Mouse (Mus musculus) limb, embryonic 15.5 days (tissue): Measurements from ENCODE around the gene Rfwd3. TPM values are rescaled to one million over a fixed set of nuclear protein-coding genes. Genes with fewer than 3 reads are reported as not detected.
"Not testable (repeated sequence)": the region's sequence is repeated elsewhere in the genome, so short reads cannot be mapped to it uniquely, and the experiment has no call there.

Experiments used
- ATAC-seq: fragments of 200-750 bp; cut with Nextera tagmentation; 2 replicates; pipeline ENCODE4 v1.8.0; 2017; ENCODE audit warnings: low read depth, moderate TSS enrichment; ENCODE audit not compliant: insufficient number of reproducible peaks, low FRiP score, low TSS enrichment
- H3K27ac ChIP-seq: fragments of 300-500 bp; sonication (generic); 2 replicates; pipeline ENCODE4 v1.5.1; 2015; ENCODE audit warnings: moderate library complexity, mild to moderate bottlenecking, inconsistent platforms
- H3K27me3 ChIP-seq: fragments of 300-500 bp; sonication (generic); 2 replicates; pipeline ENCODE4 v1.6.1; 2015; ENCODE audit warnings: inconsistent platforms
- H3K36me3 ChIP-seq: fragments of 300-500 bp; sonication (generic); 2 replicates; pipeline ENCODE4 v1.6.1; 2015; ENCODE audit warnings: inconsistent platforms
- H3K4me1 ChIP-seq: fragments of 300-500 bp; sonication (generic); 2 replicates; pipeline ENCODE4 v1.6.1; 2015; ENCODE audit warnings: inconsistent platforms
- H3K4me2 ChIP-seq: fragments of 300-500 bp; sonication (generic); 2 replicates; pipeline ENCODE4 v1.6.1; 2015; ENCODE audit warnings: mild to moderate bottlenecking, inconsistent platforms
- H3K4me3 ChIP-seq: fragments of 300-500 bp; sonication (generic); 2 replicates; pipeline ENCODE4 v1.5.1; 2015; ENCODE audit warnings: mild to moderate bottlenecking, inconsistent platforms
- H3K9ac ChIP-seq: fragments of 300-500 bp; sonication (generic); 2 replicates; pipeline ENCODE4 v1.6.1; 2015; ENCODE audit warnings: inconsistent platforms
- H3K9me3 ChIP-seq: fragments of 300-500 bp; sonication (generic); 2 replicates; pipeline ENCODE4 v1.6.1; 2016; ENCODE audit warnings: inconsistent platforms
- WGBS: fragments of 180-500 bp; shearing (Covaris S2); methylation state at CpG from one replicate; pipeline ENCODE4 v1.1.7; 2015; 5-methylcytosine and 5-hydroxymethylcytosine counted together
- polyA plus RNA-seq: library from polyadenylated mRNA; unstranded; fragments of >200 nt; fragmentation: Nextera tagmentation; extraction: Ambion mirVana; gene quantifications from 2 replicates; pipeline ENCODE4 v1.2.1, GENCODE M21; 2015

The Rfwd3 gene
- 39.1 and 39.8 TPM in 2 replicates for polyA plus RNA-seq

DNA sequence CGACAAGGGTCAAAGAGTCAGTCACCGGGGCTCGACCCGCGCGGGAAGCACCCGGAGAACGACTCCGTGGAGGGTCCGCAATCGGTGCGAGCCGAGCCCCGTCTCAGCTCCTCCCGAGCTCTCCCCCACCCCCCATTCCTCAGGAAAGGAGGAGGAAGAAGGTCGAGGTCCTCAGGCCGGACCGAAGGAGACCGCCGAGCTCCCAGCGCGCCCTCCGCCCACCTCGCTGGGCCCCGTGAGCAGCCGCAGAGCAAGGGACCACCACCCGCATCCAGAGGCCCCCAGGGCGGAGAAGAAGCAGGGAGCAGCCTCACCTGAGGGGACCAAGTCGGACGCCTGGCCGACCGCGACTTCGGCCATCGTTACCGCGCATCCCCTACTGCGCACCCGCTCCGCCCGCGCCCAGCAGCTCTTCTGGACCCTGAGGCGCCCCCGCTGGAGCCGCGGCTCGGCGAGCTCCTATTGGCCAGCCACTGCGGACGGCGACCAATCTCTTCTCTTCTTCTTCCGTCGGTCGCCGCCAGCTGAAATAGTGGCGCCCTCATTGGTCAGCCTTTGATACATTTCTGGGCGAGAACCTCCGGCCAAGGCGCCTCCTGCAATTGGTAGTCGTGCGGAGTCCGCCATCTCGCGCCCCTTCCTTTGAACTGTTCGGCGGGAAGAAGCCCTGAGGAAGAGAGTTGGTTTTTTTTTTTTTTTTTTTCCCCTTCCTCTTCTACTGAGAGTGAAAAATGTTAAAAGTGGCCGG lies at the start of gene Rfwd3:
TSS of gene Rfwd3 (minus strand) at position 402 of the 748 bp plus-strand sequence.
- Histone ChIP-seq H3K4me1 (no peaks in the 10 kb centered on the region), H3K36me3 (peaks cover 14% of the 10 kb centered on the region), H3K27me3 (no peaks in the 10 kb centered on the region), H3K27ac (peak within 1 kb of the TSS; percentile 89), H3K4me2 (peak within 1 kb of the TSS; percentile 63), H3K4me3 (peak within 1 kb of the TSS; percentile 93), H3K9me3 (no peaks in the 10 kb centered on the region), H3K9ac (peak within 1 kb of the TSS; percentile 81)
- under 1% methylated on average over 66 of the region's 67 CpGs for WGBS
- ATAC-seq, result peak; percentile 97

DNA sequence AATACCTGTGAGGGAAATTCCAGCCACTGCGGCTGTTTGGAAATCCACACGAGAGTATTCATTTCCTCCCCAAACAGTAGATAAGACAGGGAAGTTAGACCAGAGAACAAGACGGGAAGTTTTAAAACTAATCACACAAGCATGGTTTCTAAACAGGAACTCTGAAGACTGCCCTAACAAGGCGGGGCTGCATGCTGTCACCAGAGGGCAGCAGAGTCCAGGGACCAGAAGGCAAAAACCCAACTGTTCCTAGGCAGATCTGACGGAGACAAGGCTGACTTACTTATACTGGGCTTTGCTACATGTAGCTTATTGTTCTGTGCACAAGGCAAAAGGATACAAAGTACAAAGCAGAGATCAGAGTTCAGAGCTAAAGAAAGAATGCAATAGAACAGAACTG lies 43.2 kb upstream of the Rfwd3 start:
- 12% methylated on average over 5 of the region's 5 CpGs for WGBS
- H3K27me3 ChIP-seq, result peaks cover 23% of the 10 kb centered on the region
- no peak for ATAC-seq

DNA sequence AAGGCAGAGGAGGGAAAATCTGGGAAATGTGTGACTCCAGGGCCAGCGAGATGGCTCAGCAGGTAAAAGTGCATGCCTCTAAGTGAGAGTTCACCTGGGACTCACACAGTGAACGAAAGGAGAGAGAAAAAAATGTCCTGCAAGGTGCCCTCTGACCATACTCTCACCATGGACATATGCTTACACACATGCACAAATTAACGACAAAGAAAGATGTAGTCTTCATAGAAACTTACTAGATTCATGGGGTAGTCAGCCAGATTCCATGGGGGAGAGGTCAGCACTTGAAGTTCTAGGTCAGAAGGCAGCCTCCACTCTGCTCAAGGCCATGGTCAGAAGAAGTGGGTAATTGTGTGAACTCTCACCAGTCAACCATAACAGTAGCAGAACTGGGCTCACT lies 40.2 kb upstream of the Rfwd3 start:
- H3K36me3 ChIP-seq, result no peaks in the 10 kb centered on the region
- no peak for ATAC-seq
- no peak overlapping the region for H3K9ac ChIP-seq
- 73% methylated on average over 3 of the region's 3 CpGs for WGBS
- H3K9me3 ChIP-seq, result no peaks in the 10 kb centered on the region
- H3K4me1 ChIP-seq, result 0 out of 2 replicates have a peak, but pooled peaks cover 8% of the 10 kb centered on the region
- H3K27me3 ChIP-seq, result peaks cover 36% of the 10 kb centered on the region
- no peak overlapping the region for H3K4me2 ChIP-seq
- H3K27ac ChIP-seq, result no peak overlapping the region
- no peak overlapping the region for H3K4me3 ChIP-seq

More for the DNA sequence above, 43.2 kb upstream of the Rfwd3 start:
- Histone ChIP-seq H3K4me3 (no peak overlapping the region), H3K9ac (no peak overlapping the region), H3K27ac (no peak overlapping the region), H3K36me3 (no peaks in the 10 kb centered on the region), H3K4me2 (no peak overlapping the region), H3K9me3 (no peaks in the 10 kb centered on the region), H3K4me1 (no peaks in the 10 kb centered on the region)

DNA sequence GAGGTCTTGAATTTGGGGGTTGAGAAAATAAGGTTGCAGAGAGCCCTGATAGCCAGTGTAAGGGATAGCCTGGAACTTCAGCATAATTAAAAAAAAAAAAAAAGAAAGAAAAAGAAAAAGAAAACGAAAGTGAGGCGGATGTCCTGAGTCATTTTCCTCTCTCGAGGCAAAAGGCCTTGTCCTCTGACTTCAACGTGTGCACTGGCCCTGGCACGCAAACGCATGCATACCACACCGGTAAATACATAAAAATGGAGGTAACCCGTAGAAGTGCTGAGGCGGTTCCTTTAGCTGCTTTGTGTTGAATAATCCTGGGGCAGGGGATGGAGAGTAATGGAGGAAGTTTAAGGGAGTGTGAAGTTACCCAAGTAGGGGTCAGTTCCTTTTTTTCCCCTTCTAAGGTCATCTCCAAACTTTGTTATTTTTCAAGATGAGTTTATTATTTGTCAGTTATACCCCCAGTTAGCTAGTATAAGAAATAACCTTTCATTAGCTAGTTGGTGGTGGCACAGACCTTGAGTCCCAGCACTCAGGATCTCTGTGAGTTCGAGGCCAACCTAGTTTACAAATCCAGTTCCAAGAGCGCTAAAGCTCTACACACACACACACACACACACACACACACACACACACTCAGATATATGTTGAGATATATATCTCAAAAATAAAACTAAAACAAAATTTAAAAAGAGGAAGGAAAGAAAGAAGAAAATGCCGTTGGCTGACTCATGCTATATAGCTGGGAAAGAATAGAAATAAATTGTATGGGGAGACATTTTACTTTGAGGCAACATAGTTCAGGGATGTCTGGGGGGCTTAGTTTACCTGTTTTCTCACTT lies 38.6 kb upstream of the Rfwd3 start:
- Histone ChIP-seq H3K27me3 (peaks cover 36% of the 10 kb centered on the region), H3K4me2 (peak overlapping the region; percentile 83), H3K4me1 (0 out of 2 replicates have a peak, but pooled peaks cover 8% of the 10 kb centered on the region), H3K9me3 (no peaks in the 10 kb centered on the region), H3K4me3 (peak overlapping the region; percentile 44), H3K9ac (no peak overlapping the region; the same call in 1 of the 2 replicates), H3K36me3 (no peaks in the 10 kb centered on the region), H3K27ac (no peak overlapping the region)
- 44% methylated on average over 12 of the region's 12 CpGs for WGBS
- ATAC-seq, result no peak

DNA sequence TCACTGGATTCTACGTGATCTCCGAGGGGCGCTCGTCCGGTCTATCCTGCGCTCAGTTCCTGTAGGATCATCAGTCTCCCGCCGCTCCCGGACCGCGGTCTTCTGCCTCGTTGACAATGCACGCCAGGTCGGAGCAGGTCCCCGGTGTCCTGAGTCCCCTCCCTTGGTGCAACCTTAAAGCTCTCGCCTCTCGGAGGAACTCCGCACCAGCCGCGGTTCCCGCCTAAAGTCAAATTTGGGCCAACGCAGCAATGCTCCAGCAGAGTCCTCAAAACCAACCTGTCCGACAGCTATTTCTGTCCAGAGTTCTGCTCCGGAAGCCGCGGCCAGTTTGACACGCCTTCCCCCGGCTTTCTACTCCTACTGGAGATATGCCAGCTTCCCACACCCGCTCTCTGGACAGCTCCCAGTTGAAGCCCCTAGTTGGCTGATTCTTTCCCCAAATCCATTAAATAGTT lies 37.9 kb upstream of the Rfwd3 start, which contains the start of gene Mlkl:
TSS of gene Mlkl (minus strand) at position 288 of the 458 bp plus-strand sequence.
- H3K9ac ChIP-seq, result no peak within 1 kb of the TSS; the same call in 1 of the 2 replicates

DNA sequence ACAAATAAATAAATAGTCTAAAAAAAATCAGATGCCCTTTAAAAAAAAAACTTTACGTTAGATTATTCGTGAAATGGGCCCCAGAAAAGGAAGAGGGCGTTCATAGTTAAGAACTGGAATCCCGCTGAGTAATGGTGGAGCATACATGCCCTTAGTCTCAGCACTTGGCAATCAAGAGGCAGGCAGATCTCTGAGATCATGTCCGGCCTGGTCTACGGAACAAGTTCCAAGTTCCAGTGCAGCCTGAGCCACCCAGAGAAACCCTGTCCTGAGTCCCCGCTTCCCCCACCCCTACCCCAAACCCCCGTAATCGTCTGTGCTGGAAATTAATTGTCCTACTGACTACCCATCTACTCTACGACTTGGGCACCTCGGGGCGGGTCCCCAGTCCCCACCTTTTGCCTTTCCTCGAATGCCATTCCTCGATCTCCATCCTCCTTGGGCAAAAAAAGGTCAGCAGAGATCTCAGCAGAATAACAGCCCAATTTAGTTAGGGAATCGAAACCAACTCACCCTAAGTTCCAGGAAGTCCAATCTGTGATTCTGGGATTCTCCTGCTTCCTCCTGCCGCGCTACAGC lies 37.4 kb upstream of the Rfwd3 start:
- Histone ChIP-seq H3K4me2 (peak overlapping the region; percentile 83), H3K9me3 (no peaks in the 10 kb centered on the region), H3K9ac (no peak overlapping the region), H3K27ac (no peak overlapping the region), H3K4me3 (peak overlapping the region; percentile 44), H3K36me3 (no peaks in the 10 kb centered on the region), H3K4me1 (0 out of 2 replicates have a peak, but pooled peaks cover 8% of the 10 kb centered on the region), H3K27me3 (peaks cover 36% of the 10 kb centered on the region)
- ATAC-seq, result no peak
- 23% methylated on average over 17 of the region's 17 CpGs for WGBS

More for the DNA sequence above, 37.9 kb upstream of the Rfwd3 start, which contains the start of gene Mlkl:
- Histone ChIP-seq H3K4me2 (peak within 1 kb of the TSS; percentile 83), H3K27ac (no peak within 1 kb of the TSS), H3K4me1 (0 out of 2 replicates have a peak, but pooled peaks cover 8% of the 10 kb centered on the region), H3K4me3 (peak within 1 kb of the TSS; percentile 44), H3K27me3 (peaks cover 36% of the 10 kb centered on the region), H3K36me3 (no peaks in the 10 kb centered on the region), H3K9me3 (no peaks in the 10 kb centered on the region)
- no peak for ATAC-seq
- under 1% methylated on average over 29 of the region's 29 CpGs for WGBS

DNA sequence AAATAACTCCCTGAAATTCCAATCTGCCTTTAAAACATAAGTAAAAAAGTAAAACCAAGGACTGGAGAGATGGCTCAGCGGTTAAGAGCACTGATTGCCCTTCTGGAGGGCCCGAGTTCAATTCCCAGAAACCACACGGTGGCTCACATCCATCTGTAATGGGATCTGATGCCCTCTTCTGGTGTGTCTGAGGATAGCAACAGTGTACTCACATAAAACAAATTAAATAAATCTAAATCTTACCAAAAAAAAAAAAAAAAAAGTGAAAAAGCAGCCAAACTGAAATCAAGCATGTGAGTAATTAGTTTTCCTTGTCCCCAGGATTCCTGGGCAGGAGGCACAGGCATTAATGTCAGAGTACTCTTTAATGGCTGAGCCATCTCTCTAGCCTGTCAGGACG lies 36.7 kb upstream of the Rfwd3 start:
- H3K36me3 ChIP-seq, result no peaks in the 10 kb centered on the region
- 0 out of 2 replicates have a peak, but pooled peaks cover 8% of the 10 kb centered on the region for H3K4me1 ChIP-seq
- no peak overlapping the region for H3K4me3 ChIP-seq
- no peak overlapping the region for H3K9ac ChIP-seq
- no peak overlapping the region for H3K4me2 ChIP-seq
- H3K9me3 ChIP-seq, result no peaks in the 10 kb centered on the region
- H3K27me3 ChIP-seq, result peaks cover 36% of the 10 kb centered on the region
- WGBS, result 79% methylated on average over 4 of the region's 4 CpGs
- ATAC-seq, result no peak
- no peak overlapping the region for H3K27ac ChIP-seq

DNA sequence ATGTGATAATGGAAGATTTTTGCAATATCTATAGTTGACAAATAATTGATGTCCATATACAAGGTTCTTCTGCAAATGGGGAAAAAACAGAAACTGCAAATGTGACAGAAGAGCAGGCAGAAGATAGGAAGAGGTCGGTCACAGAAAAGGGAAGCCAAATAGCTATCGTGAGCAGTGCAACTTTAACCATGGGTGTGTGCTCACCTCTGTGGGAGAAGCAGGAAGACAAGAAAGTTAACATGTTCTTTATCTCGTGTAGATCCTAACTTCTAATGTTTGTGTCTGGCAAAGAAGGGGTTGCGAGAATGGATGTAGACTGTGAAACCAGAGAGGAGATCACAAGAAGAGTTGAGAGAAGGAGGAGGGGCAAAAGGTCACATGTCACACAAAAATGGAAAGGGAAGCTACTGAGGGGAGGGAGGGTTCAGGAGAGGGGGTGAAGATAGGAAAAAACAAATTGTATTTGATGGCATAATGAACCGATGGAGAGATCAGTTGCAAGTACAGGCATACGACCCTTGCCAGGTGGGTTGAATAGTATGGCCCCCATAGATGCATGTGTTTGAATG lies 25.3 kb upstream of the Rfwd3 start:
- H3K4me2 ChIP-seq, result no peak overlapping the region
- H3K9ac ChIP-seq, result no peak overlapping the region
- WGBS, result 83% methylated on average over 6 of the region's 6 CpGs
- no peak overlapping the region for H3K4me3 ChIP-seq
- no peaks in the 10 kb centered on the region for H3K27me3 ChIP-seq
- ATAC-seq, result no peak
- H3K36me3 ChIP-seq, result no peaks in the 10 kb centered on the region
- no peak overlapping the region for H3K27ac ChIP-seq
- no peaks in the 10 kb centered on the region for H3K9me3 ChIP-seq
- H3K4me1 ChIP-seq, result no peaks in the 10 kb centered on the region

DNA sequence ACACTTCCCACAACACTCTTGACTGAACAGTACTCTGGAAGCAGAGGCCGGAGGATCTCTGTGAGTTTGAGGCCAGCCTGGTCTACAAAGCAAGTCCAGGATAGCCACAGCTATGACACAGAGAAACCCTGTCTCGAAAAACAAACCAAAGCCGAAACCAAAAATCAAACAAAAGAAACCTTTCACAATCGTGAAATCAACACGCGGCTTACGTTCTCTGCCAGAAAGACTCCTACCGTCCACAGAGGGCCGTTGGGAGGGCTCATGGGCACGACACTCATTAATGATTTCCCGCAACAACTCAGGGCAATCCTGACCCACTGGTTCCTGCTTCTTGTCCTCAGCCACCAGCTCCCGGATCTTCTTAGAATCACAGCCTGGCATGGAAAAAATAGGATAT lies 14.7 kb upstream of the Rfwd3 start:
- ATAC-seq, result no peak
- Histone ChIP-seq H3K4me3 (no peak overlapping the region), H3K4me1 (no peaks in the 10 kb centered on the region), H3K27ac (no peak overlapping the region), H3K9ac (no peak overlapping the region), H3K27me3 (no peaks in the 10 kb centered on the region), H3K4me2 (no peak overlapping the region), H3K36me3 (no peaks in the 10 kb centered on the region), H3K9me3 (no peaks in the 10 kb centered on the region)
- WGBS, result 85% methylated on average over 12 of the region's 12 CpGs

DNA sequence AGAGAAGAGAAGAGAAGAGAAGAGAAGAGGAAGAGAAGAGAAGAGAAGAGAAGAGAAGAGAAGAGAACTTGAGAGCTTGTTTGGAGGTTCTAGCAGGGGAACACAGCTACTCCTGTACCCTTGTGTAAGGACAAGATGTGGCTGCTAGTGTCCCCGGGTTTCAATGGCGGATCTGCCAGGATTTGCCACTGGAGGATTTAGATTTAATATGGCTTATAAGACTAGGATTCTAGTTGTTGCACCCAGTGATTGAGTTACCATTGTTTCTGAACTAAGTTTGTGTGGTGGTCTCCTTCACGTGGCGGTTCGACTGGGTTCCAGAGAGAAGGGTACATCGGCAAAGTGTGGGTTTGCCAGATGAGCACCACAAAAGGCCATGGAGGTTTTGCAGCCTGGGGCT lies 13.9 kb upstream of the Rfwd3 start:
- H3K36me3 ChIP-seq, H3K9me3 ChIP-seq, H3K4me1 ChIP-seq, H3K27ac ChIP-seq, ATAC-seq, H3K4me3 ChIP-seq, H3K27me3 ChIP-seq, H3K9ac ChIP-seq, H3K4me2 ChIP-seq: not testable (repeated sequence)
- 93% methylated on average over 6 of the region's 6 CpGs for WGBS

DNA sequence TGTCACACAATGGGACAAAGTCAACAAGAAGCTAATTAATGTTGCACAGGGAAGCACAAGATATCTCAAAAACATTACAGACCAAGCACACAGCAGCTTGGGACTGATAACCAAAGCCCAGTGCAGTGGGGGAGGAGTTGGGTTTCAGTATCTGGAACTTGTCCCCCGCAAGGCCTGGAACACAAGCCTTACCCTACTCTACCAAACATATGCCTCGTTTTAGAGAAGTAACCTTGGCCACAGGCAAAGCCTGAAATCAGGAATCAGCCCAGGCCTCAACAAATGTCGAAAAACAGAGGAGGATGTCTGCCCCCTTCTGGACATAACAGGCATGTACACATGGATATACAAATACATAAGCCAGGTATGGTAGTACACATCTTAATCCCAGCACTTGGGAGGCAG lies 12.7 kb upstream of the Rfwd3 start:
- Histone ChIP-seq H3K4me3 (no peak overlapping the region), H3K27me3 (no peaks in the 10 kb centered on the region), H3K9me3 (no peaks in the 10 kb centered on the region), H3K27ac (no peak overlapping the region), H3K9ac (no peak overlapping the region), H3K36me3 (no peaks in the 10 kb centered on the region), H3K4me1 (no peaks in the 10 kb centered on the region), H3K4me2 (no peak overlapping the region)
- WGBS, result 72% methylated on average over 3 of the region's 3 CpGs
- no peak for ATAC-seq
